Mouse (Mus musculus) G1E (cell line): ENCODE measurements at regions not wholly inside any gene's neighbourhood (a gene's known extent, or its start where the extent isn't known, plus 50 kb on each side); places are given as distances from the start of the nearest gene placed in this dataset.

Experiments used
- ATAC-seq: 2 replicates; pipeline ENCODE4 v1.8.0; 2016; ENCODE audit warnings: mild to moderate bottlenecking; ENCODE audit not compliant: insufficient number of reproducible peaks, poor library complexity, low FRiP score, severe bottlenecking; ENCODE audit errors: extremely low read depth
- DNase-seq: peaks from one replicate; pipeline ENCODE4 v3.0.0; 2012; ENCODE audit warnings: low spot score
- H3K27me3 ChIP-seq: 2 replicates; pipeline ENCODE4 v1.6.1; 2012; ENCODE audit warnings: mild to moderate bottlenecking, low read length, inconsistent platforms; ENCODE audit not compliant: insufficient read depth
- H3K36me3 ChIP-seq: replicated peaks from 2 replicates; pipeline ENCODE3; 2012; ENCODE audit warnings: mild to moderate bottlenecking, inconsistent platforms
- H3K4me1 ChIP-seq: 2 replicates; pipeline ENCODE4 v1.6.1; 2012; ENCODE audit warnings: low read depth, low read length, inconsistent platforms, mixed read lengths; ENCODE audit not compliant: insufficient read depth
- H3K4me3 ChIP-seq: 2 replicates; pipeline ENCODE4 v1.5.1; 2012; ENCODE audit warnings: low read depth, mild to moderate bottlenecking, inconsistent platforms, low read length, moderate library complexity, mixed read lengths
- H3K9me3 ChIP-seq: replicated peaks from 2 replicates; pipeline ENCODE4 v1.6.1; 2012; ENCODE audit warnings: inconsistent platforms
- CTCF ChIP-seq: IDR thresholded peaks from 2 replicates; pipeline ENCODE4 v1.5.1; 2012; ENCODE audit warnings: low read depth, low read length, inconsistent platforms, mixed read lengths
- GATA1 ChIP-seq: IDR thresholded peaks from 2 replicates; pipeline ENCODE4 v1.6.1; 2012; ENCODE audit warnings: borderline replicate concordance, low read length, inconsistent platforms, mixed read lengths
- GATA2 ChIP-seq: IDR thresholded peaks from 2 replicates; pipeline ENCODE4 v1.6.1; 2012; ENCODE audit warnings: low read depth, low read length, inconsistent platforms, borderline replicate concordance
- POLR2AphosphoS5 ChIP-seq: IDR thresholded peaks from 2 replicates; pipeline ENCODE4 v1.6.1; 2012; ENCODE audit warnings: low read depth, low read length, inconsistent platforms; ENCODE audit not compliant: insufficient replicate concordance
- TAL1 ChIP-seq: conservative IDR thresholded peaks from 2 replicates; pipeline ENCODE4 v1.6.1; 2012; ENCODE audit warnings: low read depth, low read length, inconsistent platforms, mixed read lengths

DNA sequence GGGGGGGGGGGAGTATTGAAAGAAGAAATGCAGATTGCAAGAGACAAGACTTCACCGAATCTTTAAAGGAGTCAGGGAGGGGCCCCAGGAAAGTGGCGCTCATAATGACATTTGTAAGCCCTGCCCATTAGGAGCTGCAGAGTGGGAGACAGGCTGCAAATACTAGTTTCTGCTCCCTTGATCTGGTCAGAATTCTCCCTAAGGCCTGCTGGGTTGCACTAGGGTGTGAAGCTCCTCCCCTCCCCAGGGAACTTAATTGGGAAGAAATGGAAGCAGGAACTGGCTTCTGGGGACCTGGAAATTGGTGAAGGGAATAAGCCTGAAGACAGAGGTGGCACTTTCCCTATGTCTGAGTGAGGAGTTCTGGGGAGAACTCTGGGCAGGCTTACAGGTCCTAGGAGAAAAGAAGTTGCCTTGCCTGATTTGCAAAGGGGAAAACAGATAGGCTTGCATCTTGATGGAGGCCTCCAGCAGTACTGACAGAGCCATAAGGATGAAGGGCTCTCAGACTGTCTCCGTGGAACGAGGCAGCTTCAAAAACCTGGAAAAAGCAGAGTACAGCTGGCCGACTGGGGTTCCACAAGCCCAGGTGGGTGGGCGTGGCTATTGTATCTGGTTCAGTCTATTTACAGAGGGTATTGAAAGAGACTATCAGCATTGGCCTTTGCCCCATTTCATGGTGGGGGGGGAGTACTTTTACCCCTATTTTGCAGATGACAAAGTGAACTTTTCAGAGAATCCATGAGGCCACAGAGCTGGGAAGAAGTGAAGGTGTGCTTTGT is 125.7 kb downstream of the Plpp3 start:
- no peak for TF ChIP-seq GATA2
- no peak for TF ChIP-seq POLR2AphosphoS5
- TF ChIP-seq TAL1: no peak
- no peak for TF ChIP-seq GATA1
- TF ChIP-seq CTCF: no peak
- Histone ChIP-seq H3K4me1 (no peaks in the 10 kb centered on the region), H3K27me3 (no peaks in the 10 kb centered on the region), H3K4me3 (no peak overlapping the region), H3K9me3 (peaks cover 72% of the 10 kb centered on the region), H3K36me3 (no peaks in the 10 kb centered on the region)
- ATAC-seq (no peak), DNase-seq (no peak)

- ATAC-seq (no peak), DNase-seq (no peak)
- H3K4me1 ChIP-seq: no peaks in the 10 kb centered on the region
Observed at GRCm38 (mm10) chr4:105285431-105286013, 128.4 kb downstream of the Plpp3 start.

GRCm38 (mm10) chr4:105286299-105286698 is 129.2 kb downstream of the Plpp3 start:
- Histone ChIP-seq H3K36me3 (no peaks in the 10 kb centered on the region), H3K27me3 (no peaks in the 10 kb centered on the region), H3K4me1 (no peaks in the 10 kb centered on the region), H3K9me3 (peaks cover 76% of the 10 kb centered on the region), H3K4me3 (no peak overlapping the region)
- DNase-seq: no peak
- ATAC-seq: no peak
- no peak for TF ChIP-seq TAL1
- no peak for TF ChIP-seq GATA1
- TF ChIP-seq GATA2: no peak
- TF ChIP-seq CTCF: no peak
- TF ChIP-seq POLR2AphosphoS5: no peak

More at GRCm38 (mm10) chr4:105285431-105286013, 128.4 kb downstream of the Plpp3 start:
- H3K36me3 ChIP-seq: no peaks in the 10 kb centered on the region
- no peak for TF ChIP-seq CTCF
- TF ChIP-seq POLR2AphosphoS5: no peak
- TF ChIP-seq GATA1: no peak
- no peak for TF ChIP-seq TAL1
- TF ChIP-seq GATA2: no peak
- no peak overlapping the region for H3K4me3 ChIP-seq
- H3K9me3 ChIP-seq: peaks cover 77% of the 10 kb centered on the region
- no peaks in the 10 kb centered on the region for H3K27me3 ChIP-seq

DNA sequence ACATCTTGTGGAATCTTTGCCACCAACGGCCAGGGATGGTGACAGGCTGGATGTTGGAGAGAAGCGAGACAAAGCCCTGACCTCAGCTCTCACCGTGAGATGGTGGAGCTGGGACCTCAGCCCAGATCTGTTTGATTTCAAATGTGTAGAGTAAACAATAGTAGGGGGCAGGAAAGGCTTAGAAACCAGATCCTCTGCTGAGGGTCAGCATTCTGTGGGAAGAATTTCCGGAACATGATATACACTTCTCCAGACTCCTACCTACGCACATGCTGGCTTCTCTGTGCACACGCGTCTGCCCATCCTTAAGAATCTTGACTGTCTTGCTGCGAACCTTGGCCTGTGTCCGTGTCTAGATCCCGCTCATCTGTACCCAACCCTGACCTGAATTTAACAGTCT is 129.7 kb downstream of the Plpp3 start:
- Histone ChIP-seq H3K36me3 (no peaks in the 10 kb centered on the region), H3K4me1 (no peaks in the 10 kb centered on the region), H3K9me3 (peaks cover 77% of the 10 kb centered on the region), H3K27me3 (no peaks in the 10 kb centered on the region), H3K4me3 (no peak overlapping the region)
- ATAC-seq (no peak), DNase-seq (no peak)
- TF ChIP-seq GATA2 (no peak), TAL1 (no peak), GATA1 (no peak), CTCF (no peak), POLR2AphosphoS5 (no peak)

- H3K9me3 ChIP-seq: peaks cover 76% of the 10 kb centered on the region
- no peaks in the 10 kb centered on the region for H3K27me3 ChIP-seq
- no peak for DNase-seq
- no peak for ATAC-seq
- H3K36me3 ChIP-seq: no peaks in the 10 kb centered on the region
- no peak for TF ChIP-seq GATA2
- no peak for TF ChIP-seq POLR2AphosphoS5
- no peak for TF ChIP-seq TAL1
- TF ChIP-seq GATA1: no peak
- TF ChIP-seq CTCF: no peak
- no peaks in the 10 kb centered on the region for H3K4me1 ChIP-seq
- H3K4me3 ChIP-seq: no peak overlapping the region
Observed at GRCm38 (mm10) chr4:105287419-105287818, 130.3 kb downstream of the Plpp3 start.

- Histone ChIP-seq H3K4me1 (no peaks in the 10 kb centered on the region), H3K27me3 (no peaks in the 10 kb centered on the region), H3K4me3 (no peak overlapping the region), H3K9me3 (peaks cover 61% of the 10 kb centered on the region), H3K36me3 (no peaks in the 10 kb centered on the region)
- DNase-seq: no peak
- no peak for ATAC-seq
- TF ChIP-seq POLR2AphosphoS5 (no peak), GATA1 (no peak), CTCF (no peak), GATA2 (no peak), TAL1 (no peak)
Observed at GRCm38 (mm10) chr4:105289635-105290034, 132.5 kb downstream of the Plpp3 start.
